Mouse (Mus musculus): ENCODE data around the gene 2410004P03Rik. TPM values are rescaled to one million over a fixed set of nuclear protein-coding genes. Genes with fewer than 3 reads are reported as not detected.

The 2410004P03Rik gene
- total RNA-seq (2021): 1 to 10 TPM; 1.2 to 2.4 TPM

DNA sequence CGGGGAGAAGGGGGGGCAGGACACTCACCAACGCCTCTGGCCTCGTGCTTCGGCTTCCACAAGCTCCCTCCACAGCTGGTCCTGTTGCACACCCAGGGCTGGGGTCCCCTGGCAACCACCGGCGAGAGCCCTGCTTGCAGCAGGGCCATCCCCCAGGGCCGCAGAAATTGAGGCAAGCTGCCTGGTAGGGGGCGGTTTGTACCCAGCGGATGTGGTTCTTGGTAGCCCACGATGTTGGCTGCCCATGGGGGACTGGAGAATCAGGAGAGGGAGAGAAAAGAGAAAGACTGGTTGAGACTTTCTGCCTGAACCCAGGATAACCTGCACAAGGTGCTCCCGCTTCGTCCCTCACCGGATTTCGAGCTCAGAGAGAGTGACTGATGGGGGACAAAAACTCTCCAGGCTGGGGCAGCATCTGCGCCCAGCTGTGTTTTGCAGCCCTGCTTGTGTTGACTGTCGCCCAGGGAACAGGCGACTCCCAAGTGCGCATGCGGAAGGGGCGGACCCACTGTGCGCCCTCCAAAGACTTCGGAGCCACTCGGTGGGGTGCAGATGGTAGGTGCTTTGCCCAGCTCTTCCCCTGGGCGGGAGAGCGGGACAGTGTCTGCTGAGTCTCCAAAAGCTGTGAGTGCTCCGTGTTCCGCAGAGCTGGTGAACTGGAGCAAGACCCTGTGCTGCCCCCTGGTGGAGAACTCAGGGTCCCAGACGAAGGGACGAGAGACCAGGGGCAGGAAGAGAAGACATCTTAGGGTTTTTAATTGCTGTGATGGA, at the start of gene 2410004P03Rik:
2410004P03Rik (minus strand) TSS at position 628 of the 771 bp plus-strand sequence.
- intact Hi-C loops (cut with DNase I): no loop called here
- peak; percentile 83 for DNase-seq

DNA sequence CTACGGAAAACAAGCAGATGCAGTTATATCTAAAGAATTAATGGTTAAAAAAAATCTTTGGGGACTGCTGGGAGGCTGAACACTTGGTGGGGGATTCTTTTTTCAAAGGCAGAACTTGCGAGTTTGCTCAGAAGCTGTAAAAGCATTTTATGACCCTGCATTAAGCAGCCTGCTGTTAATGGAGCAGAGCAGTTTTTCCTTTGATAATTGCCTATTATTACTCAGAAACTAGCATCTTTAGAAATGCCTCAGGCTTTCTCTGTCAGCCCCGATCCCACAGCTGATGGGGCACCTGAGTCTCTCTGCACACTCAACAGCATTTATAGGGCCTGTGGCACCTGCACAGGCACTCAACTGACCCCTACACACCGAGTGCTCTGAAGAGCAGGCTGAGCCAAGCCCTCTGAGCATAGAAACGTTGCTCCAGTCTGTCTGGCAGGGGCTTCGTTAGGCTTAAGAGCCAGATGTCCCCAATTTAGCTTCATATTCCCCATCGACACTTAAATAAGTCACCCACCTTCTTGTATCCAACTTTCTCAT, 49.7 kb upstream of the 2410004P03Rik start:
- no peak for DNase-seq
- intact Hi-C loops (cut with DNase I): no loop called here

DNA sequence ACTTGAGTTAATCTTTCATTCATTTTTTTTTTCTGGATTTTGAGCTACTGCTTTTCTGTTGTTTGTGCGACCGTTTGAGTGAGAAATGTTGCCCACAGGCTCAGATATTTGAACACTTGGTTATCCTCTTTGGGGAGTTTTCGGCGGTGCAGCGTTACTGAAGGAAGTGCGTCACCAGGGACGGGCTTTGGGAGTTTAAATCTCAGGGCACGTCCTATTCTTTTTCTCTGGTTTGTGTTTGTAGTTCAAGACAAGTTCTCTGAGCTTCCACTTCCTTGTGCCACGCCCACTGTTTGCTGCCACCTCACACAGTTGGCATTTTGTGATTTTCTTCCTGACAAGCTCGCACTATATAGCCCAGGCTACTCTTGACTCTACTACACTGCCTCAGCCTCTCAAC, 47.0 kb upstream of the 2410004P03Rik start:
- intact Hi-C loops (cut with DNase I): no loop called here

DNA sequence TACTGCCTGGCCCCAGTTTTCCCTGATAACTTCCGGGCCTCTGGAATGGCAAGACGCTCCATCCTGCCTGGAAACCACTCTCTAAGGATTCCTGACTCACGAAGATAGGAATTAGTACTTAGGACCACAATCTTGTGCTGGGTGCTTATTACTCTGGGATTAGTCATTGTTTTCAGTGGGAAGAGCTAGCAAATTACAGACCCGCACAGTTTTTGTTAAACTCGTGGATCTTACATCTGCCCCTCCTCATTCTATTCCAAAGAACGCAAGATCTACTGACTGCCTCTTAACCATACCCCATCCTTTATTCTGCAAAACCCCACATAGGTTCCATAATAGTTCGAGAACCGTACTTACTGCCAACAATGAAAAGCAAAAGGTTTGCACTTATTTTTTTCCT, 45.6 kb upstream of the 2410004P03Rik start:
- no peak for DNase-seq
- intact Hi-C loops (cut with DNase I): no loop called here

More for the DNA sequence above, 47.0 kb upstream of the 2410004P03Rik start:
- no peak for DNase-seq

DNA sequence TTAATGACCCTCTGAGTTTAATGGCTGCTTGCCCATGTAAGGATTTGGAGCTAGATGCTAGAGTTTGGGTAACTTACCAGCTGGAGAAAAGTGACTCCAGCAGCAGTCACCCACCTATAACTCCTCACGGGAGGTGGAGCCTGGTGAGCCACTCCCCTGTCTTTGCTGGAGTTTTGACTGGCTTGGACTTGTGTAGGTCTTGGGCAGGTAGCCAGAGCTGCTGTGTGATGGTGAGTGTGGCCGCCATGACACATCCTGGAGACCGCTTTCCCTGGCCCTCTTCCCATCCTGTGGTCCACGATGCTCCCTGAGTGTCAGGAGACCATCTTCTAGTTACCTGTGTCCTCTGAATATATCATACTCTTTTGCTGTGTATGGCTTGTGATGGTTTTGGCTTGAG, 44.2 kb upstream of the 2410004P03Rik start:
- intact Hi-C loops (cut with DNase I): no loop called here
- no peak for DNase-seq

DNA sequence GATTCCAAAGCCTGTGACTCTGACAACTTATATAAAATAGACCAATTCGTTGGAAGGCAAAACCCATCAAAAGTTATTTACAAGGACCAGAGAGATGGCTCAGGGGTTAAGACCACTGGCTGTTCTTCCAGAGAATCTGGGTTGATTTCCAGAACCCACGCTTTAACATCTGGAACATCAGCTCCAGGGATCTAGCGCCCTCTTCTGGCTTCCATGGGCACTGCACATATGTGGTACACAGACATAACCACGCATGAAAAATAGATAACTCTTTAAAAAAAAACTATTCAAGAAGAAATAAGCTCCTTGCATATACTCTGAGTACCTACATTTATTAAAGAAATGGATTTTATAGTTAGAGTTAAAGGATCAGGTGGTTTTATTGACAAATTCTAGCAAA, 43.2 kb upstream of the 2410004P03Rik start:
- intact Hi-C loops (cut with DNase I): no loop called here
- DNase-seq: no peak

DNA sequence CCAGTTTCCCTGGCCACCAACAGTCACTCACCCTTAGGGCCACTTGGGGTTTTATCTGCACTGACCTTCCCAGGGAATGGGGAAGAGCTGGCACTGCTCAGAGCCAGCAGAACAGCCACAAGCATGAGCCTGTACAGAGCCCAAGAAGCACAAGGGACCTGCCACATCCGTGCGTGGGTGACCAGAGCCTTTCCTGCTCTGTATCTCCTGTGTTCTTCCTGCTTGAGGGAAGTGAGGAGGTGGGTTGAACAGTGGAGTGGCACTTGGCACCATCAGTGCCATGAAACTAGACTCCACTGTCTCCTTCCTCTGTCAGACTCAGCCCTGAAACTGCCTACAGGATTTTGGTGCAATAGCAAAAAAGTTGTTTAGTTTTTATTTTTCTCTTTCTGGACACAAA, 41.1 kb upstream of the 2410004P03Rik start:
- intact Hi-C loops (cut with DNase I): no loop called here
- no peak for DNase-seq

DNA sequence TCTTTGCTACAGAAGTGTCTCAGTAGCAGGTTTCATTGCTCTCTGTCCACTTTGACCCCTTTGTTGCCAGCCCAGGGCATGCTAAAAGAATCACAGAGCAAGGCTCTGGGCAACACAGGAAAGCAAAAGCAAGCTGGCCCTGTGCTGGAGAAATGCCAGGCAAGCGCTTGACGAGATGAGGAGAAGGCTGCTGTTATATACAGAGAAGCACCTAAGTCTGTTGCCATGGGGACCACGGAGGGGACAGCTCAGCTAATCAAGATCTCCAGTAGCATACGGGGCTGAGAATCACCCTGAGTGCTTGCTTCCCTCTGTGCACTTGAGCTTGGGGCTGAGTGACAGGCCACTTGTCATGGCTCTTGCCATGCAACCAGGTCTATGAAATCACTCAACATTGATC, 39.5 kb upstream of the 2410004P03Rik start:
- intact Hi-C loops (cut with DNase I): no loop called here
- DNase-seq: peak; percentile 60

DNA sequence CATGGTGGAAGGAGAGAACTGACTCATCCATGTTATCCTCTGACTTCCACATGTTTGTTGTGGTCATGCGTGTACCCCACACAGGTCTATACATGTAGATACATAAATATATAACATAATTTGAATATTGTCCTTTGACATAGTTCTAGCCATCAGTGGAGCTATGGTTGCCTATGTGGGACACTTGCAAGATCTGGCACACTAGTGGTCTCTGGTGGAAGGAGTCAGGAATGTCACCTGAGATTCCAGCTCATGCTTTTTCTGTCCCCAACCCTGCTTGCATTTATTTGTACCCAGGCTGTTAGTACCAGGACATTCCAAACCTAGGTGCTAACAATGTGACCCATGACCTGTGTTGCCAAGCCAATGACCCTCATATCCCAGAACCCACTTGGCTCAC, 38.3 kb upstream of the 2410004P03Rik start:
- DNase-seq: no peak
- intact Hi-C loops (cut with DNase I): no loop called here

DNA sequence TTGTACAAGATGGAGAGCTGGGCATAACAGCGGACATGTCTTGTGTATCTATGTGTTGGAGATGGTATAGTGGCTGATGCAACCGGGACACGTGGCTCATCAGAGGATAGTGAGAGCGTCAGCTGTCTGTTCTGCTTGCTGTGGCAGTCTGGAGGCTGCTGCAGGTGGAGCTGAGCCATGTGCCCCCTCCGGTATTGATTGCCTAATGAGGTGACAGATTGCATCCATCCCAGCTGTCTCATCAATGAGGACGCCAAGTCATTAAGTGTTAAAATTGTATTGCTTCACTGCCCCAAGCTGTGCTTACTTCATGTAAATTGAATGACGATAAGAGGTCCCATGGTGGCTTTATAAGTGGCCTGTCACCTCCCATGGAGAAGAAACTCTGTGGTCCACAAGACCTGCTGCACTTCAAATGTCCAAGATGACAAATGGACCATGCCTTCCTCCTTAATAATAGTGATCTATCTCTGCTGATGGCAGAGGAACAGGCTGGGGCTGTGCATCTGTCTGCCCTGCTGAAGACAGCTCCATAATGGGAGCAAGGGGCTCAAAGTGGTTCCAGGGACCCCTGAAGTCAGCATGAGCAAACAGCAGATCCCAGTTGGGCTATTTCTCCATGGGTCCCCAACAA, 37.6 kb upstream of the 2410004P03Rik start:
- DNase-seq: peak; percentile 71
- intact Hi-C loops (cut with DNase I): no loop called here

DNA sequence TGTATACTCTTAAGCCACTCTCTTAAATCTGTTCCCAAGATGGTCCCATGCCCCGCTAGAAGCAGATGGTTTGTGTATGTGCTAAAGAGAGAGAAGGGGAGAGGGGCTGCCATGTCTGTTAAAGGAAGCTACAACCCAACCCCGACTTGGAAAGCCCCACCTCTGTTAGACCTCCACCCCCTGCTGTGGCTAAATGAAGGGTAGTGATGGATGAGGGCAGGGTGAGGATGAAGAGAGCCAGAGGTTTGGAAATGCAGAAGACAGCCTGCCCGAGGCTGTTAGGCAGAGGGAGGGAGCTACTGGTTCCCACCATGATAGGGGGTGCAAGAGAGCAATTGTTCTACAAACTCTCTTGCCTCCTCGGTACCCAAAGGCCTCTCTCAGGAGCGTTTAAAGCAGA, 31.8 kb upstream of the 2410004P03Rik start:
- DNase-seq: no peak
- intact Hi-C loops (cut with DNase I): no loop called here

DNA sequence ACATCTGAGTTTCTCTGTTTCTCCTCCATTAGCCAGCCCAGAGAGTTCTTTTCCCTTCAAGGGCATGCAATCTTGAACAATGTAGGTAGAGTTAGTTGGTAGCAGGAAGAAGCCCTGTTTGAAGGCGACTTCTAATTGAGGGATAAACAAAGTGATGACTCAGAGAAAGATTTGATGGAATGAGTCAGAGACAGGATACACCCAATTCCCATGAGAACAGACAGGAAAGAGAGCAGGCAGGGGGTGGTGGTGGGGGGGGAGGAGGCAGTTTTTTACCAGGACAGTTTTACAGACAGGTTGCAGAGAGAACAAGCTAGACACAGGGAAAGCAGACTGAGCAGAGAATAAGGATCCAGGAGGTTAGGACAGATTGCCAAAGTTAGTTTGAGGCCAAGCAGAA, 29.0 kb upstream of the 2410004P03Rik start:
- no peak for DNase-seq
- intact Hi-C loops (cut with DNase I): no loop called here

DNA sequence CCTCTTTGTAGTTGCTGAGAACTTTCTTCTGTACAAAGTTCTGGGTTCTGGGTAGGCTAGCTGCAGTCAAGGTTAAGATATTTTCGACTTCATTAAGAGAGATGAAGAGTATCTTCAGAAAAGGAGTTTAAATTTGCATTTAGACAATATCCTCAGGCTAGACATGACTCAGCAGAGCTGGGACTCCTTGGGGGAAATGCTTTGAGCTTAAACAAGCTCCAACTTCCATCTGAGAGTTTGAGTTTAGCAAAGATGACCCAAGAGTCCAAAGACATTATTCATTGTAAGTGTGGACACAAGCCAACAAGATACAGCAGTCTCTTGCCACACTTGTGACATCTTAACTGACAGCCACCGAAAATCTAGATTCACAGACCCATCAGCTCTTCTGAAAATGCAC, 27.9 kb upstream of the 2410004P03Rik start:
- no peak for DNase-seq
- intact Hi-C loops (cut with DNase I): no loop called here

DNA sequence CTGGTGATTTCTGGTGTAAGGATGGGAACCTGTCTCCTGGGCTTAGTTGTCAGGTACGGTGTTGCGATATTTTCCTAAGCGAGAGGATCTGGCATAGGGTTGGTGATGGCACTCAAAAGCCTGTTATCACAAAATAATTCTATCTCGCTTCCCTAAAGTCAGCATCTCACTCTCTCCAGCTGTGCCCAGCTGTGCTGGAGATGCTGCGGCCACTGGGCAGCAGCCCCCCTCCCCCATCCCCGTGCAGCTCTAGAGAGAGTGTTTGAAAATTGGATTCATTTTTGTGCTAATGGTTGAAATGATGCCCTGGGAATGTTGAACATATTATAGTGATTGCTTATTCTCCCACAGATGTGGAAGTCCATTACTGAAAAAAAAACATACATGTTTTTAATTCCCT, 26.7 kb upstream of the 2410004P03Rik start:
- DNase-seq: no peak
- intact Hi-C loops (cut with DNase I): no loop called here

DNA sequence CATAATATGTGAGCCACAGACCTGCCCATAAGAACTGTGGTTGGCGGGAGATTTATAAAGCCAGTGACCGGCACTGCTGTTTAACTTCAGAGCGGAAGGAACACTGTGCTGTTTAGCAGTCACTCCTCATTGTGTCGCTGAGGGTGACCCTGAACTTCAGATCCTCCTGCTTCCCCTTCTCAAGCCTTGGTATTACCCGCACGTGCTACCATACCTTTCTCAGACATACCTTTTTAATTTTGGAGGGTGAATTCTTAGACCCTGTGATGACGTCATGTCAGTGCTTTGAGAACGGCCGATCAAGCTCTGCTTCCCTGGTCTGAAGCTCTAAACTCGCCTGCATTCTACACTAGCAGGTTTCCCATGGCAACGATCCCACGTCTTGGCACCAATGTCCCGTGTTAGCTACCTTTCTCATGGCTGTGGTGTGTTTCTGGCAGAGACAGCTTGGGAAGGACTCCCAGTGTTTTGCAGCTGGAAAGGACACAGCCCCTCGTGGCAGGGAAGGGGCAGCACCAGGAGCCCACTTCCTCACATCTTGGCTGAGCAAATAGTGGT, 25.6 kb upstream of the 2410004P03Rik start:
- intact Hi-C loops (cut with DNase I): no loop called here
- DNase-seq: no peak

DNA sequence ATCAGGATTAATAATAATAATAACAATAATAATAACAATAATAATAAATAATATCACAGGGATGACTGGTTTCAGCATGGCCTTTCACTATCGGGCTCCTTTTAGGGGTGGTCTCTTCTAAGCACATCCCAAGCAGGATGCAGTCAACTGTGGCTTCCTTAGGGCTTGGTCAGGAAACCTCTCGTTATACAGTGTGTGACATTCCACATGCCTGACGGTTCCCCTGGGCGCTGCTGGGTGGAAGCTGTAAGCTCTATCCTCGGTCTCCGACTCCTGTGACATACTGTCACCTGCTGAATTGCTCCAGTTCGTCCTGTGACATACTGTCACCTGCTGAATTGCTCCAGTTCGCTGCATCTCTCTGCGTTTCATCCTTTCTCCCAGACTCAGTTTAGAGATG, 25.0 kb upstream of the 2410004P03Rik start:
- DNase-seq: no peak
- intact Hi-C loops (cut with DNase I): no loop called here

DNA sequence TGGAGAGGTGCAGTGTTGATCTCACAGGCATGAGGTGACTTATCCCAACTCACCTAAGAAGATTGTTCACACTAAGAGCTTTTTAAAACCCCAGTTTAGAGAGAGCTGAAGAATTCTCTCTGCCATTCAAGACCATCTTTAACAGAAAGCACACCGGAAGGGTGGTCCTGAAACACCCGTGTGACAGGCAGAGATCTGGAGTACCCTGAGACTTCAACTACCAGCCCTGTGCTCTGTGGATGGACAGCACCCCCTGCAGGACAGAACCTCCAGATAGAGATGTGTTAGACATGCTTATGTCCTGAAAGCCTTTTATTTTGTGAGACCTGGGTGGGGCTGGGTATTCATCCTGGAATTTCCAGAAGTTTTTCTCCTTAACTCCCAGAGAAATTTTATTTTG, 23.6 kb upstream of the 2410004P03Rik start:
- DNase-seq: no peak
- intact Hi-C loops (cut with DNase I): loop anchor here (2.0 kb wide), 1 partner anchor 222 kb away; no protein-coding TSS in a partner anchor

DNA sequence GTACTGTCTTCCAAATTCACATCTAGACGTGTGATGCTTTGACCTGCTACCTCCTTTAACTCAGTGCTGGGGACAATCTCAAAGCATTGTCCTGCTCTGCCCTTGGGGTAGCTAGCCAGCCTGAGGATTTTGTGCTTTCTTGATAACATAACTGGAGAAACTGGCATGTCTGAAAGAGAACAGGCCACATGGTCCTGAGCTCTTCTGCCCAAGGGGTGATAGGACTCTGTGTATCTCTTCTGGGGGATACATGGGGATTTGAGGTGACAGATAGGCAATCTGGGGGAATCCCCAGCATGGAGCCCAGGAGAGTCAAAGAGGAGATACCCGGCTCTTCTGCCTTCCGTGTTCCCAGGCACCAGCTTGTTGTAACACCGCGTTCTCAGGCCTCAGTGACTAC, 23.1 kb upstream of the 2410004P03Rik start:
- intact Hi-C loops (cut with DNase I): loop anchor here (2.0 kb wide), 1 partner anchor 222 kb away; no protein-coding TSS in a partner anchor
- no peak for DNase-seq

DNA sequence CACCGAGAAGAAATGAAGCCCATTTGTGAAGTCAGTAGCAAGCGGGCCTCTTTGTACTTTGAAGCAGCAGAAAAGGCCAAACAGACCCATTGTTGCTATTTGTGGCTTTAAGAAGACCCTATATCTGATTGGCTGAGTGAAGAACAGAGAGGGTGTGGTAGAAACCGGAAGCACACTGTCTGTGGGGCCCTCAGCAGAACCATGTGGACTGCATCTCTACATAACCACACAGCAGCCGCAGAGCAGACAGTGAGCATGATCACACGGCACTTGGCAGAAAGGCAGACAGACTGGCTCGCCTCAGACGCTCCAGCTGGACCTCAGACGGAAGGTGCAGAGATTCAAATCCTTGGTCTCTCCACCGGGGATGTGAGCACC, 21.9 kb upstream of the 2410004P03Rik start:
- DNase-seq: no peak
- intact Hi-C loops (cut with DNase I): loop anchor here (2.0 kb wide), 1 partner anchor 143 kb away; the partner anchor contains the start of gene Kcnf1

DNA sequence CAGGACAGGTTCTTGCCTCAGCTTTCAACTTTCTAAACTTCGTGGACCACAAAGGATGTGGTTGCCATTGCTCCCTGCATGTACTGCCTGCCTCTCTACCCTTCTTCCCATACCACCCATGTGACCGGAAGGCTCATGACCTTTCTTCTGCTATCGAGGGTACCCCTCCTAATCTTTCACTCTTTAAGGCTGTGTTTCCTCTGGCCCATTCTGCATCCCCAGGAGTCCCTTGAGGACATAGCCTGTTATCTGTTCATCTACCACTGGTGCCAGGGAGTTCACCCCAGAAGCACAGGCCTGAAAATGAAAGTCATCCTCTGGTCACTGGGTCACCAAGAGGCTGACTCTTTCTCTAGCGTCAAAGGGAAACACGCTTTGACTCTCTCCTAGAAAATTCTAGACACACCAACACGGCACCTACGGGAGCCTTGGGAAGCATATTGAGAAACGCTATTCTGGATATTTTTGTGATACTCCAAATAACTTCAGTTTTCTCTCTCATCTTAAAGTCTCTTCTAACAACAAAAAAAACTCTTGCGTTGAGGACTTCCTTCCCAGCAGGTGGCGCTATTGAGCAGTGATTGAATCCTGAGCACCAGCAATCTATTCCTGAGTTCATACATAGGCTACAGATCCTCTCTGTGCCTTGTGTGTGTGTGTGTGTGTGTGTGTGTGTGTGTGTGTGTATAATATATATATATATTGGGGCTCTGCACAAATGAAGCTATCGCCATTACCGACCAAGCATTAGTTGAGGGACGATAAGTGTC, 21.4 kb upstream of the 2410004P03Rik start:
- intact Hi-C loops (cut with DNase I): loop anchor here (2.0 kb wide), 1 partner anchor 144 kb away; the partner anchor contains the start of gene Kcnf1
- peak; percentile 88 for DNase-seq

DNA sequence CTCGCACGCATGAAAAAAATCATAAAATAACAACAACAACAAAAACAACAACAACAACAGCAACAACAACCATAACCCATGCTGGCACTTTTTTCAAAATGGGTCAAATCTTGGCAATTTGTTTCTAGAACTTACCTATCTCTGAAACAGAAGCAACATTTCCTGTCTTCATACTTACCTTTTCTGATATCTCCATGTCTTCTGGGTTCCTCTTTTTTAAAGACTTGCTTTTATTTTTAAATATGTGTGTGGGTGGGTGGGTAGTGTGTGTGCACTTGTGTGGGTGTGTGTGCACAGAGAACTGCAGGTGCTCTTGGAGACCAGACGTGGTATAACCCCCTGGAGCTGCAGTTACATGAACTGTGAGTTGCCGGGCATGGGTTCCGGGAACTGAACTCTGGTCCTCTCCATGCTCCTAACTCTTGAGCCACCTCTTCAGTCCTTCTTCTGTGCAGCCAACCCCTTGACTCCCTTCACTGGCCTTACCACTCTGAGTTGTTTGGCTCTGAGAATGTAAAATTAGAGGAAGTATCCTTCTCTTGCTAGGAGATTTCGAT, 13.1 kb upstream of the 2410004P03Rik start:
- DNase-seq: no peak
- intact Hi-C loops (cut with DNase I): no loop called here

All from left cerebral cortex, postnatal 4 days (tissue).